Mouse (Mus musculus): ENCODE measurements around the gene Exoc6b. TPM values are rescaled to one million over a fixed set of nuclear protein-coding genes. Genes with fewer than 3 reads are reported as not detected.

Gene Exoc6b
- polyA plus RNA-seq, 1 experiment = 7.7 TPM

DNA sequence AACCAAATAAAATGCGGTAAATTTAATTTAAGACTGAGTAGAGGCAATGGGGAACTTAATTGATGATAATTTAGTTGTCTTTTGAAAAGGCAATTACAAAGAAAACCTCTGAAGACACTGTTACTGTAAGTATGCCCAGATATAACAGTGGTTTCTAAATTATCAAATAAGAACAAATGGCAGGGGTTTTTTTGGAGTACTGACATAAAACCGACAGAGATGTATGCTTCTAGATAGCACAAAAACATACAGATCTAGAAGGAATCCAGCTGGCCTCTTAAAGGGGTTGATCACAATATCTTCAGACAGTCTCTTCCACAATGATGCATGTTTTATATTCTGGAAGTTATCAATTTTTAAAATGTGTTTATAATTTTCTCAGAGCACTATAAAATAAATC, 123.2 kb downstream of the Exoc6b start:
- H3K36me3 ChIP-seq (ENCODE audit: control insufficient read depth, insufficient read depth) = no peaks in the 10 kb centered on the region
- no peaks in the 10 kb centered on the region for H3K79me2 ChIP-seq (ENCODE audit: control insufficient read depth, insufficient read depth)
- no peak overlapping the region for H3K4me3 ChIP-seq (ENCODE audit: insufficient read depth, poor library complexity, severe bottlenecking)
- no peaks in the 10 kb centered on the region for H3K79me3 ChIP-seq (ENCODE audit: low read depth)
- TF ChIP-seq CEBPB (IDR thresholded peaks at IDR 0.05; ENCODE audit: low read depth) (no peak), MYOG (IDR thresholded peaks at IDR 0.05; ENCODE audit: control insufficient read depth, extremely low read depth, insufficient read length) (no peak), MYOD1 (IDR thresholded peaks at IDR 0.05; ENCODE audit: control insufficient read depth, insufficient read length, low read depth) (no peak), USF1 (IDR thresholded peaks at IDR 0.05; ENCODE audit: low read depth) (no peak), FOSL1 (IDR thresholded peaks at IDR 0.05; ENCODE audit: insufficient read depth, low read length, poor library complexity, severe bottlenecking) (no peak), MAX (IDR thresholded peaks at IDR 0.05) (no peak), CTCF (IDR thresholded peaks at IDR 0.05; ENCODE audit: control insufficient read depth, insufficient read depth, insufficient read length) (no peak)
- H3K27me3 ChIP-seq (ENCODE audit: control insufficient read depth, insufficient read depth, insufficient read length) = no peaks in the 10 kb centered on the region
- H3ac ChIP-seq (ENCODE audit: control insufficient read depth, insufficient read length, low read depth) = no peak overlapping the region

DNA sequence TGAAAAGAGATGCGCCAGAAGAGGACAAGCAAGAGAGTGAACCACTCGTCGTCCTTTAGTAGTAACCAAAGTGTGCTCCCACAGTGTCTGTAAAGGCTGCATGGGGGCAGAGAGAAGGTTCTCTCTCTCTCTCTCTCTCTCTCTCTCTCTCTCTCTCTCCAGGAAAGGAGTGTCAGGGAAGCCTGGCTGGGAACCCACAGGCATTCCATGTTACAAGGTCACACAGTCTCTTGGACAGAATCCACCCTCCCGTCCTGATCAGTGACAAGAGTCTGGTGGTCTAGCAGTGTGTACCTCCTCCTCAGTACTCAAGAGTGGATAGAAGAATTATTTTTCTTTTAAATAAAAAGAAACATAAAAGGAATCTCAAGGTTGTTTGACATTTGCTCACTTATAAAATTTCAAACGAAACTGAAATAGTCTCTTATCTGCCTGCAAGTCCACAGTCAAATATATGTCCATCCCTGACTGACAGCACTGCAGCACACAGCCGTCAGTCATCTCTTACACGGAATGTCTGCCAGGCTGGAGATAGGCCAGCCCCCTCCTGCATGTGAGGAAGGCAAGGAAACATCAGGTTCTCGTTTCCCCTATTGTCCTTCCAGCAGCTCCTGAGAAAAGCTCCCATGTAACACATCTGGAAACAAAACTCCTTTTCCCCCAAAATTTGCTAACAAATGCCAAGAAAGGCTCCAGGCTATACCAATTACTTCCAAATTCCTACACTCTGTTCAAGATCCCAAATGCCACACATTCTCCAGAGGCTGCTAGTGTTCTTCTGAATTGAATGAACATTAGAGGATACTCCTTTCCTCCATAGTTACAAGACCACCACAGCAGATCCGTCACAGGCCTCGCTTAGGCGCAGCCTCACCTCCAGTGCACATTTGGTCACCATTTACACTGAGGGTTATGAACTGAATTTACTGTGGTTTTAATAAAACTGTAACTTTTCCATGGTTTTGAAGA, 136.1 kb downstream of the Exoc6b start:
- Histone ChIP-seq H3K79me2 (ENCODE audit: control insufficient read depth, insufficient read depth) (no peaks in the 10 kb centered on the region), H3K27me3 (ENCODE audit: control insufficient read depth, insufficient read depth, insufficient read length) (no peaks in the 10 kb centered on the region), H3ac (ENCODE audit: control insufficient read depth, insufficient read length, low read depth) (no peak overlapping the region), H3K4me3 (ENCODE audit: insufficient read depth, poor library complexity, severe bottlenecking) (no peak overlapping the region), H3K36me3 (ENCODE audit: control insufficient read depth, insufficient read depth) (peaks cover 3% of the 10 kb centered on the region), H3K79me3 (ENCODE audit: low read depth) (no peaks in the 10 kb centered on the region)
- no peak for TF ChIP-seq MYOD1 (IDR thresholded peaks at IDR 0.05; ENCODE audit: control insufficient read depth, insufficient read length, low read depth)
- TF ChIP-seq CEBPB (IDR thresholded peaks at IDR 0.05; ENCODE audit: low read depth) = no peak
- no peak for TF ChIP-seq MAX (IDR thresholded peaks at IDR 0.05)
- no peak for TF ChIP-seq FOSL1 (IDR thresholded peaks at IDR 0.05; ENCODE audit: insufficient read depth, low read length, poor library complexity, severe bottlenecking)
- TF ChIP-seq USF1 (IDR thresholded peaks at IDR 0.05; ENCODE audit: low read depth) = no peak
- no peak for TF ChIP-seq MYOG (IDR thresholded peaks at IDR 0.05; ENCODE audit: control insufficient read depth, extremely low read depth, insufficient read length)
- no peak for TF ChIP-seq CTCF (IDR thresholded peaks at IDR 0.05; ENCODE audit: control insufficient read depth, insufficient read depth, insufficient read length)

DNA sequence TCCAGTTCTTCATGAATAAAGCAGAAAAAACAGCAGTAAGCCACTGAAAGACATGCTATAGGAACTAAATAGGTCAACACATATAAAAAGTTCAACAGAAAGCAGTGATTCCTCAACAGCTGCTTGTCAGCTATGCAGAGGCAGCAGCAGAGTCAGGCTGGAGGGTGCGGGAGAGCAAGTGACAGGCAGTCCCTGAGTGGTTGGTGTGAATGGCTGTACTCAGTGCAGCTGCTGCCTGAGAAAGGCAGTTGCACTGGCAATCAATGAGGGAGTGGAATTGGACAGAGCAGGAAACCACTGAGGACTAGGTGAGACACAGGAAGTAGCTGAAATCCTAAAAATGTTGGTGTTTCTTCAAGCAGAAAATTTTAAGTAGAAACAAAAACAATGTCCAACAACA, 138.3 kb downstream of the Exoc6b start:
- no peak overlapping the region for H3K4me3 ChIP-seq (ENCODE audit: insufficient read depth, poor library complexity, severe bottlenecking)
- TF ChIP-seq USF1 (IDR thresholded peaks at IDR 0.05; ENCODE audit: low read depth) = no peak
- TF ChIP-seq MAX (IDR thresholded peaks at IDR 0.05) = no peak
- no peak for TF ChIP-seq CEBPB (IDR thresholded peaks at IDR 0.05; ENCODE audit: low read depth)
- TF ChIP-seq MYOD1 (IDR thresholded peaks at IDR 0.05; ENCODE audit: control insufficient read depth, insufficient read length, low read depth) = no peak
- no peak for TF ChIP-seq FOSL1 (IDR thresholded peaks at IDR 0.05; ENCODE audit: insufficient read depth, low read length, poor library complexity, severe bottlenecking)
- TF ChIP-seq CTCF (IDR thresholded peaks at IDR 0.05; ENCODE audit: control insufficient read depth, insufficient read depth, insufficient read length) = no peak
- TF ChIP-seq MYOG (IDR thresholded peaks at IDR 0.05; ENCODE audit: control insufficient read depth, extremely low read depth, insufficient read length) = no peak
- no peaks in the 10 kb centered on the region for H3K79me3 ChIP-seq (ENCODE audit: low read depth)
- peaks cover 3% of the 10 kb centered on the region for H3K36me3 ChIP-seq (ENCODE audit: control insufficient read depth, insufficient read depth)
- no peaks in the 10 kb centered on the region for H3K79me2 ChIP-seq (ENCODE audit: control insufficient read depth, insufficient read depth)
- H3K27me3 ChIP-seq (ENCODE audit: control insufficient read depth, insufficient read depth, insufficient read length) = no peaks in the 10 kb centered on the region
- H3ac ChIP-seq (ENCODE audit: control insufficient read depth, insufficient read length, low read depth) = no peak overlapping the region

DNA sequence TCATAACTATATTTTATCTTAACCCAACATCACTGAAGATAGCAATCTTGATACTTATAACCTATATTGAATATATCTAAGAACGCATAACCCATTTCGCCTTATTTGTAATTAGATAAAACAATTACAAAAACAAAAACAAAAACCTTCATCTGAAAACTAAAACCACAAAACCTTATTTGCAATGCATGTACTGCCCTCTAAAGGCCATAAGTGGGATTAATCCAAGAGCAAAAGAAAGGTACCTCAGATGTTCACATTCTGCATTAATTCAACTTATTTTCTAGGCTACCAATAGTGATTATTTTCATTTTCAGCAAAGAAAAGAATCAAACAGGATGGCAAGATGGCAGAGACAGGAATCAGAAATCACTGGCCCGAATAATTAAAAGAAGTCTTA, 143.2 kb downstream of the Exoc6b start:
- H3K27me3 ChIP-seq (ENCODE audit: control insufficient read depth, insufficient read depth, insufficient read length) = no peaks in the 10 kb centered on the region
- peaks cover 3% of the 10 kb centered on the region for H3K36me3 ChIP-seq (ENCODE audit: control insufficient read depth, insufficient read depth)
- TF ChIP-seq MAX (IDR thresholded peaks at IDR 0.05) (no peak), CEBPB (IDR thresholded peaks at IDR 0.05; ENCODE audit: low read depth) (no peak), CTCF (IDR thresholded peaks at IDR 0.05; ENCODE audit: control insufficient read depth, insufficient read depth, insufficient read length) (no peak), MYOG (IDR thresholded peaks at IDR 0.05; ENCODE audit: control insufficient read depth, extremely low read depth, insufficient read length) (no peak), MYOD1 (IDR thresholded peaks at IDR 0.05; ENCODE audit: control insufficient read depth, insufficient read length, low read depth) (no peak), USF1 (IDR thresholded peaks at IDR 0.05; ENCODE audit: low read depth) (no peak), FOSL1 (IDR thresholded peaks at IDR 0.05; ENCODE audit: insufficient read depth, low read length, poor library complexity, severe bottlenecking) (no peak)
- H3K79me3 ChIP-seq (ENCODE audit: low read depth) = no peaks in the 10 kb centered on the region
- H3K4me3 ChIP-seq (ENCODE audit: insufficient read depth, poor library complexity, severe bottlenecking) = no peak overlapping the region
- no peaks in the 10 kb centered on the region for H3K79me2 ChIP-seq (ENCODE audit: control insufficient read depth, insufficient read depth)
- no peak overlapping the region for H3ac ChIP-seq (ENCODE audit: control insufficient read depth, insufficient read length, low read depth)

DNA sequence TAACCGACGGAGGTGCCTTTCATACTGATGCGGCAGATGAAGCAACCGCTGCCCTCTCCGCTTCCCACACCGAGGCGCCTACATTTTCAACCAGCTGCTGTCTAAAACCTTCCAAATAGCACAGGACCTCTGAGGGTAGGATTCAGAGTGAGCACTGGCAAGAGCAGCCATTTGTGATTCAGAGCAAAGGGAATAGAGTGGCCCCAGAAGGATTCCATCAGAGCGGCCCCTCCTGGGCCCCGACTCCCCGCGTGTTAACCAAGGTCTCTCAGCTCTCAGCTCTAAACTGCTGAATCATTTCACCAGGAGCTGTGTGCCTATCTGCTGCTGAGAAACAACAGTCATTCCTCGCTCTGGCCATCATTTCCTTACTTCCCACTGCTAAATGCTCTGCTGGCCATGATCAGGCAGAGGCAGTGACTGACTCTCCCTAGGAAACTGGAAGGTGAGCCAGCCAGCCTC, 145.5 kb downstream of the Exoc6b start:
- no peak overlapping the region for H3ac ChIP-seq (ENCODE audit: control insufficient read depth, insufficient read length, low read depth)
- no peak overlapping the region for H3K4me3 ChIP-seq (ENCODE audit: insufficient read depth, poor library complexity, severe bottlenecking)
- H3K36me3 ChIP-seq (ENCODE audit: control insufficient read depth, insufficient read depth) = no peaks in the 10 kb centered on the region
- H3K27me3 ChIP-seq (ENCODE audit: control insufficient read depth, insufficient read depth, insufficient read length) = no peaks in the 10 kb centered on the region
- H3K79me2 ChIP-seq (ENCODE audit: control insufficient read depth, insufficient read depth) = no peaks in the 10 kb centered on the region
- no peaks in the 10 kb centered on the region for H3K79me3 ChIP-seq (ENCODE audit: low read depth)
- TF ChIP-seq FOSL1 (IDR thresholded peaks at IDR 0.05; ENCODE audit: insufficient read depth, low read length, poor library complexity, severe bottlenecking) (no peak), MYOG (IDR thresholded peaks at IDR 0.05; ENCODE audit: control insufficient read depth, extremely low read depth, insufficient read length) (no peak), MAX (IDR thresholded peaks at IDR 0.05) (no peak)
